Mouse (Mus musculus) lung, embryonic 14.5 days (tissue): Measurements from ENCODE around the gene Gadd45g. TPM values are rescaled to one million over a fixed set of nuclear protein-coding genes. Genes with fewer than 3 reads are reported as not detected.

Source experiments
- ATAC-seq: fragments of 200-750 bp; cut with Nextera tagmentation; 2 replicates; pipeline ENCODE4 v1.8.0; 2017; ENCODE audit warnings: mild to moderate bottlenecking, moderate TSS enrichment, moderate library complexity; ENCODE audit not compliant: insufficient read depth
- DNase-seq: peaks from one replicate; pipeline ENCODE4 v3.0.0-alpha.2; 2015
- H3K27ac ChIP-seq: fragments of 300-500 bp; sonication (generic); 2 replicates; pipeline ENCODE4 v1.5.1; 2014; ENCODE audit warnings: low read depth, mild to moderate bottlenecking, moderate library complexity
- H3K27me3 ChIP-seq: fragments of 300-500 bp; sonication (generic); 2 replicates; pipeline ENCODE4 v1.6.1; 2014; ENCODE audit warnings: low read length, control low read depth; ENCODE audit not compliant: insufficient read depth
- H3K36me3 ChIP-seq: fragments of 300-500 bp; sonication (generic); 2 replicates; pipeline ENCODE4 v1.6.1; 2014; ENCODE audit warnings: control low read depth; ENCODE audit not compliant: insufficient read depth
- H3K4me1 ChIP-seq: fragments of 300-500 bp; sonication (generic); 2 replicates; pipeline ENCODE4 v1.6.1; 2014; ENCODE audit warnings: antibody characterized with exemption, control low read depth; ENCODE audit not compliant: insufficient read depth
- H3K4me2 ChIP-seq: fragments of 300-500 bp; sonication (generic); 2 replicates; pipeline ENCODE4 v1.6.1; 2014; ENCODE audit warnings: mild to moderate bottlenecking
- H3K4me3 ChIP-seq: fragments of 300-500 bp; sonication (generic); 2 replicates; pipeline ENCODE4 v1.5.1; 2014; ENCODE audit warnings: low read depth, low read length
- H3K9ac ChIP-seq: fragments of 300-500 bp; sonication (generic); 2 replicates; pipeline ENCODE4 v1.6.1; 2014
- H3K9me3 ChIP-seq: fragments of 300-500 bp; sonication (generic); 2 replicates; pipeline ENCODE4 v1.6.1; 2016; ENCODE audit warnings: low read depth, low read length, control low read depth
- CTCF ChIP-seq: IDR thresholded peaks from 2 replicates; pipeline ENCODE4 v1.5.1; 2016; ENCODE audit warnings: antibody characterized with exemption, low read depth
- WGBS: fragments of 180-500 bp; shearing (Covaris S2); extraction: QIAGEN DNeasy Blood & Tissue Kit; methylation state at CpG from one replicate; pipeline ENCODE4 v1.1.7; 2014; 5-methylcytosine and 5-hydroxymethylcytosine counted together
- polyA plus RNA-seq: library from polyadenylated mRNA; unstranded; fragments of >200 nt; fragmentation: Nextera tagmentation; extraction: Ambion mirVana; gene quantifications from 2 replicates; pipeline ENCODE4 v1.2.1, GENCODE M21; 2014

Gene Gadd45g
- polyA plus RNA-seq, 1 experiment from 2014 or later: 26.1 TPM

DNA sequence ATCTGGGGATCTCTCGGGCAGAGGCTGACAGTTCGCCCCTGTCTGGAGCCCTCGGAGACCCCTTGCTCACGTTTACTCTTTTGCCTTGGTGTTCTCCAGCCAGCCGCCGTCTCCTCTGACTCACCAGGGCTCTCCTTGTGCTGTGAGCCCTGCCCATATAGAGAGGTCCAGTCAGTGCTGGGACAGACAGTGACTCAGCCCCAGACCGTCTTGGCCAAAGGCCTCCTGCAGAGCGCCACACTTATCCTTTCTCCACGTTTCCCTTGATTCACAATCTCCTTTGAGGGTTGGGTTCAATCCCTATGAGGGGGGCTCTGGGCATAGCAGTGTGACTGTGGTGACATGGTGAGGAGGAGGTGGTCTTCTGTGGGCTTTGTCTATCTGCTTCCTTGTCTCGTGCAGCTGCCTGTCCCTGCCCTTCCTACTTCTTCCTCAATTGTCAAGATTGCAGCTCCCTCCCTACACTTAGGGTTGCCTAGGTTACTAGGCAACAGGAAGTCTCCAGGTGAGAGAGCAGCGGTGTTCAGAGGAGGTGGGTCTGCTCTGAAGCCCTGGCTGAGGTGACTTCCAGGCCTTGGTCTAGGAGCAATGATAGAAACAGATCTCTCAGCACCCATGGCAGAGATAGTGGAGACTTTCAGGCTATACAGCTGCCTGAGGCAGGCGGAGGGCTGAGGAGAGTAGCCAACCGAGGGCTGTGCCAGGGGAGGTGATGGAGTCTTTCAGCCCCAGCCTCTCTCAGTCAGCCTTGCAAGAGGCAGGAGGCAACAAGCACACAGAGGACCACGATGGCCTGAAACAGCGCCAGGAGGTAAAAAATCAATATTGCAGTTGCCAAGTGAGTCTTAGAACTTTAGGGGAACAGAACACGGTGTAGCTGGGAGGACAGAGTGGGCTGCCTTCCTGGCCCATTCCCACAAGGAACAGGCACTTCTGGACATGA lies 7.1 kb downstream of the Gadd45g start:
- Histone ChIP-seq H3K9ac (no peak overlapping the region), H3K9me3 (no peaks in the 10 kb centered on the region), H3K36me3 (no peaks in the 10 kb centered on the region), H3K4me1 (peaks cover 32% of the 10 kb centered on the region), H3K4me2 (peak overlapping the region; percentile 23; the same call in 1 of the 2 replicates), H3K27me3 (no peaks in the 10 kb centered on the region), H3K27ac (peak overlapping the region; percentile 30; the same call in 1 of the 2 replicates), H3K4me3 (no peak overlapping the region)
- DNase-seq (peak; percentile 45), ATAC-seq (peak; percentile 54; the same call in 1 of the 2 replicates)
- no peak for TF ChIP-seq CTCF
- 26% methylated on average over 16 of the region's 16 CpGs for WGBS

DNA sequence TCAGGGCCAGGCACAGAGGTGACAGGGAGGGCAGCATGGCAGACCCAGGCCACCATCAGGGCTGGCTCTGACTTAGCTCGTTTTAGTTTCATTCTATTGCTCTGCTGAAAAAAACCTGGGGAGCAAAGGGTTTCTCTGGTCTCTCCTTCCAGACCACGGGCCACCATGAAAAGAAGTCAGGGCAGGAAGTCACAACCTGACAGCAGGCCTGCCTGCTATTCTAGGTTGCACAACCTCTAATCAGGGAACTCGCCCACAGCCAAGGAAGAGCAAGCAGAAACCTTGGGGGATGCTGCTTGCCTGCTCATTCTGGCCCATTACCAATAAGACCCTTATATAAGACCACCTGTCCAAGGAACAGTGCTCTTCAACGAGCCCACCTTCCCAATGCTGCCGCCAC lies 9.1 kb downstream of the Gadd45g start:
- Histone ChIP-seq H3K36me3 (no peaks in the 10 kb centered on the region), H3K4me2 (no peak overlapping the region), H3K27ac (no peak overlapping the region), H3K4me1 (peaks cover 19% of the 10 kb centered on the region), H3K4me3 (no peak overlapping the region), H3K9ac (no peak overlapping the region), H3K27me3 (no peaks in the 10 kb centered on the region), H3K9me3 (no peaks in the 10 kb centered on the region)
- TF ChIP-seq CTCF: no peak
- DNase-seq: no peak
- WGBS: 67% methylated on average over 5 of the region's 5 CpGs
- ATAC-seq: no peak

DNA sequence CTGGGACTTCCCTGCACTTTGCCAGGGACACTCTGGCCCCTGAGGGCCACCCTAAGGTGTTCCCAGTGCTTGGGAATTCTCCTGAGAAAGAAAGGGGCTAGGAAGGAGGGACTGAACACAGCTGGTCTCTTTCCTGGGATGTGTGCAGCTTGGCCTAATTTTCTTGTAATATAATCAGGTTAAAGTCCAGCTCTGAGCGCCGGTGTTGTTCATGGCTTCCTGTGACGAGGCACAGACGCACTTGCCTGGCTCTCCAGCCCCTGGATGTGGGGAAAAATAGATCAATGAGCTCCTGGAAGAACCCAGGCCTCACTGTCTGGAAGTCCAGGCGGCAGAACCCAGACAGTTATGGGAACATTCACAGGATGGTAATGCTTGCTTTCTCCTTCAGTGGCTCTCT lies 10.7 kb downstream of the Gadd45g start:
- Histone ChIP-seq H3K4me3 (no peak overlapping the region), H3K27me3 (no peaks in the 10 kb centered on the region), H3K9me3 (no peaks in the 10 kb centered on the region), H3K4me1 (peaks cover 18% of the 10 kb centered on the region), H3K27ac (no peak overlapping the region), H3K36me3 (no peaks in the 10 kb centered on the region), H3K4me2 (no peak overlapping the region), H3K9ac (no peak overlapping the region)
- ATAC-seq: no peak
- WGBS: 65% methylated on average over 5 of the region's 5 CpGs
- TF ChIP-seq CTCF: no peak
- DNase-seq: no peak

DNA sequence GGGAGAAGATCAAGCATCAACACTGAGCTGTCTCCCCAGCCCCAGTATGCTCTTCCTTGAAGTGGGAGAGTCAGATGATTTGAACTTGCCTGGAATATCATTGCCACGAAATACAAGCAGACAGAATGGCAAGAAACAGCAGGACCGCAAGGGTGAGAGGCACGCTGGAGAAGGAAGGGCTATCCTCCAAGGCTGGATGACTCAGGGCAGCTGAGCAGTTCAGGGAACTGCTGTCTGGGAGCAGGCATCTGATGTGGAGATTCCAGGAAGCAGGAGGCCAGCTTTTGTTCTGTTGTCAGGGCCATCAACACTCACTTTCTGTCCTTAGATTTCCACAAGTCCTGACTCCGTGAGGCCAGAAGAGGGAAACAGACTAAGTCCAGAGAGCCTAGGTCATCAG lies 12.0 kb downstream of the Gadd45g start:
- peaks cover 6% of the 10 kb centered on the region; the same call in 1 of the 2 replicates for H3K4me1 ChIP-seq
- H3K4me3 ChIP-seq: no peak overlapping the region
- WGBS: 51% methylated on average over 4 of the region's 4 CpGs
- no peak overlapping the region for H3K4me2 ChIP-seq
- H3K36me3 ChIP-seq: no peaks in the 10 kb centered on the region
- no peak for TF ChIP-seq CTCF
- no peak overlapping the region for H3K27ac ChIP-seq
- no peak for ATAC-seq
- DNase-seq: no peak
- no peak overlapping the region for H3K9ac ChIP-seq
- H3K9me3 ChIP-seq: no peaks in the 10 kb centered on the region
- H3K27me3 ChIP-seq: no peaks in the 10 kb centered on the region

DNA sequence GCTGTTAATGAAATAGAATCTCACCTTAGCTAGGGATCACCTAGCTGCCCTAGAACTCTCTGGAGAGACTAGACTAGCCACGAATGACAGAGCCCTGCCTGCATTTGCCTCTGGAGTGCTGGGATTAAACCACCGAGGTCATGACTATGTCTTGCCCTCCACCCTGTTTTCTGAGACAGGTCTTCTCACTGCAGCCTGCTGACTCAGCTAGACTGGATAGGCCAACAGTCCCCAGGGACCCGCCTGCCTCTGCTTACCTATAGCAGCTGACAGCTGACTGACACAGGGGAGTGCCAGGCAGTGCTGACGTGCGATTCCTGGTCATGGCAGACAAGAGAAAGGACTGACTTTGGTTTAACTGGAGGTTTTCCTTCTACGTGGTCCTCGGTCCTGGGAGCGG lies 12.7 kb downstream of the Gadd45g start:
- no peak for DNase-seq
- Histone ChIP-seq H3K4me2 (no peak overlapping the region), H3K4me1 (no peaks in the 10 kb centered on the region), H3K9me3 (no peaks in the 10 kb centered on the region), H3K27me3 (no peaks in the 10 kb centered on the region), H3K36me3 (no peaks in the 10 kb centered on the region), H3K9ac (no peak overlapping the region), H3K27ac (no peak overlapping the region), H3K4me3 (no peak overlapping the region)
- no peak for TF ChIP-seq CTCF
- ATAC-seq: no peak
- WGBS: 85% methylated on average over 8 of the region's 8 CpGs

DNA sequence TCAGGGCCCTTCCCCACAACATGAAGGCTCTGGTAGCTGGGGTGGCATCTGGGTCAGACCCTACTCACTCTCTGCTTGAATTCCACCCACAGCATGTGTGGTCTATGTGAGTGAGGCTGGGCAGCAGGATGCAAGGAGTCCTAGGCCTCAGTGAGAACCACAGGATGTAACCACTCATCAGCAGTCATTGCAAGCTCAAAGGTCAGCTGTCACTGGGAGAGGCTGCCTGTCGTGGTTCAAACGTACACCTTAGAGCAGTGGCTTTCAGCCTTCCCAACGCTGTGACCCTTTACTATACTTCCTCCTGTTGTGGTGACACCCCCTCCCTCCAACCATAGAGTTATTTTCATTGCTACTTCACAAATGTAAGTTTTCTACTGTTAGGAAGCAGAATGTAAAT lies 13.3 kb downstream of the Gadd45g start:
- ATAC-seq (no peak), DNase-seq (no peak)
- H3K4me3 ChIP-seq: no peak overlapping the region
- WGBS: 31% methylated on average over 3 of the region's 3 CpGs
- H3K4me2 ChIP-seq: no peak overlapping the region
- TF ChIP-seq CTCF: no peak
- no peaks in the 10 kb centered on the region for H3K4me1 ChIP-seq
- H3K9me3 ChIP-seq: no peaks in the 10 kb centered on the region
- H3K9ac ChIP-seq: no peak overlapping the region
- H3K27me3 ChIP-seq: no peaks in the 10 kb centered on the region
- H3K27ac ChIP-seq: no peak overlapping the region
- no peaks in the 10 kb centered on the region for H3K36me3 ChIP-seq

DNA sequence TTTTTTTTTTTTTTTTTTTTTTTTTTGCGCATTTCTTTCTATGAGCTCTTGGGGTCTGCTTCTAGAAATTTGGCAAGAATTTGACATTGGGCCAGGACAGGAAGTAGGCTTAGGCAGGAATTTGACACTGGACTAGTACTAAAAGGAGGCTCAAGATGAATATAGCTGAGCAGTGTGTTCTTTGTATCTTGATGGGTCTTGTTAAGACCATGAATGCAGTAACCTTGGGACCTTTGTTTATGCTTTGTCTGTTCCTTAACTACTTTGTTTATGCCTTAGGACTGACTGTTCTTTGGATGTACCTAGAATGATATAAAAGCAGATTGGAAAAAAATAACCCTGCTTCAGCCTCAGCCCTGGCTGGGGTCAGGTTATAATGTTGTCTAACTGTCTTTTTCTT lies 16.3 kb downstream of the Gadd45g start:
- Histone ChIP-seq H3K27me3 (no peaks in the 10 kb centered on the region), H3K36me3 (no peaks in the 10 kb centered on the region), H3K27ac (no peak overlapping the region), H3K9me3 (no peaks in the 10 kb centered on the region), H3K4me2 (no peak overlapping the region), H3K4me1 (no peaks in the 10 kb centered on the region), H3K9ac (no peak overlapping the region), H3K4me3 (no peak overlapping the region)
- no peak for ATAC-seq
- no peak for DNase-seq
- 93% methylated on average over 1 of the region's 1 CpGs for WGBS
- no peak for TF ChIP-seq CTCF
